Mouse (Mus musculus): ENCODE measurements around the gene Kcna4.

GRCm38 (mm10) chr2:107291142-107291541, 703 bp downstream of the Kcna4 start:
- TF ChIP-seq POLR2A (IDR thresholded peaks at IDR 0.05; ENCODE audit: borderline replicate concordance, insufficient read depth, low read length) (no peak), CTCF (IDR thresholded peaks at IDR 0.05; ENCODE audit: borderline replicate concordance, insufficient read depth, low read depth, low read length) (no peak)

Data from cerebellum, adult 2 months (tissue).